Mouse (Mus musculus) left cerebral cortex, postnatal 10 days (tissue): ENCODE measurements around the gene Odf3. TPM values are rescaled to one million over a fixed set of nuclear protein-coding genes. Genes with fewer than 3 reads are reported as not detected.
A peak's percentile ranks its signal among the peaks of the same experiment; 100 is the strongest.
"Not testable (repeated sequence)": the region's sequence is repeated elsewhere in the genome, so short reads cannot be mapped to it uniquely, and the experiment has no call there.

Experiments
- DNase-seq, 2 experiments: peaks; one replicate each; pipeline ENCODE4 v3.0.0; 2021 to 2022; ENCODE audit warnings: low spot score in 2 of 2, mixed read lengths in 1 of 2; ENCODE audit errors: extremely low spot score in 1 of 2
- intact Hi-C: fragments of 180-260 bp; cut with DNase I; formaldehyde crosslinking; loops from one replicate; pipeline ENCODE4 v1.15.1; 2025
- total RNA-seq, 2 experiments: library from RNA; stranded (reverse); gene quantifications; 2 replicates each; pipeline ENCODE4 v1.2.3; 2021

Gene Odf3
- total RNA-seq, 2 experiments from 2014 or later, result not detected

GRCm38 (mm10) chr7:140864761-140865160 lies 17.2 kb downstream of the Odf3 start:
- DNase-seq, result no peak
- intact Hi-C loops, result no loop called here

DNA sequence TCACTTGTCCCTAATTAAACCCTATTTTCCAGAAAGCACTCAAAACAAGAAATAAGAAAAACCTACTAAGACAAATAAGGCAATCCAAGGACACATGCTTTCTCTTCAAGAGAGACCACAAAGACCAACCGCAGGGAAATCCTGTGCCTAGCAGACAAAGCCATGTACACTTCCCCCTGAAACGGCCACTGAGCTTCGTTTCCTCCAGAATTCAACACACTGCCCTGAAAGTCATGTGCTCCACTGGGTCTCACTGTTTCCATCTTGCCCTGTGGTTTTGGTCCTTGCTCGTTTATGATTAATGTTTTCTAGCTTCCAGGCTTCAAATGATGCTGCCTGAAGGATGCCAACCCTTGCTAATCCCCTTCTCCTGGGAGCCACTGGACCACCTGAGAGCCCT lies 26.6 kb downstream of the Odf3 start:
- intact Hi-C loops, result no loop called here
- DNase-seq, result no peak

- intact Hi-C loops, result no loop called here
- DNase-seq, result no peak
These were observed 29.8 kb downstream of the Odf3 start for GRCm38 (mm10) chr7:140877364-140877763.

DNA sequence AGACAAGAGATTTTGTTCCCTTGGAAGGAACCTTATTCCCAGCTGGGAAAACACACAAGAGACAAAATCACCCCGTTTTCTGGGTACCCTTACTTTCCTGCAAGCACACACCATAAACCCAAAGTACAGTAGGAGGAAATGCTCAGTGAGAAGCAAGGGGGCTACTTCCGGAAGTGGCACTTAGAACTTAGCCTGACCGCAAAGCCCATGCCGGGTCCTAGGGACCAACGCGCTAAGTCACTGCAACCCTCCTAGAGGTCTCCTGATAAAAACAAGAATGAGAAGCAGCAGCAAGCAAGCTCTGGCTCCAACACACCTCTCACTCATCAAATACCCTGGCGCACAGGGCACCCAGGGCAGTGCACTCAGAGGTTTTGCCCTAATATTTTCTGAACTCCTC lies 31.8 kb downstream of the Odf3 start:
- no peak for DNase-seq
- intact Hi-C loops, result no loop called here

DNA sequence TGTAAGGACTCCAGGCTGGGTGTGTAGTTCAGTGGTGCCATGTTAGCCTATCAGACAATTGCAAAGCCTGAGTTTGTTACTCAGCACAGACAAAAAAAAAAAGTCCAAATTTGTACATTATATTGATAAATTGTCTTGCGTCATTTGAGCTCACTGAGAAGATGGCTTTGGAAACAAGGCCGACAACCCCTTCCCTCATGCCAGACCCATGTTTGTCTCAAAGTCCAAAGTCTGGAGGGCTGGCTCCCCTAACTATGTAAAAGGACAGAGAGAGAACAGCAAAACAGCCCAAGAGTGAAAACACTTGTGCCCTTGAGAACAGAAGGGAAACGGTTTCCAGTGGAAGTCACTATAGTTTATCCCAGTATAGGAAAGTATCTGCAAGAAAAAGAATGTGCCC lies 32.8 kb downstream of the Odf3 start:
- no peak for DNase-seq
- intact Hi-C loops, result loop anchor here (10.0 kb wide), 1 partner anchor 796 kb away; the partner anchor contains the start of gene Caly

GRCm38 (mm10) chr7:140880865-140881515 lies 33.4 kb downstream of the Odf3 start:
- intact Hi-C loops, result loop anchor here (10.0 kb wide), 1 partner anchor 796 kb away; the partner anchor contains the start of gene Caly
- no peak for DNase-seq

GRCm38 (mm10) chr7:140881696-140882468 lies 34.3 kb downstream of the Odf3 start, which contains the start of the genes Psmd13 and Sirt3:
Gene Psmd13 (plus strand): TSS chr7:140881968.
Gene Sirt3 (minus strand): TSS chr7:140882309.
- peak; percentile 94 to 97 for DNase-seq
- intact Hi-C loops, result loop anchor here (10.0 kb wide), 1 partner anchor 797 kb away; the partner anchor contains the start of gene Caly

GRCm38 (mm10) chr7:140882469-140882803 lies 34.8 kb downstream of the Odf3 start:
- intact Hi-C loops, result loop anchor here (10.0 kb wide), 1 partner anchor 798 kb away; the partner anchor contains the start of gene Caly
- no peak for DNase-seq

- intact Hi-C loops, result not testable (repeated sequence)
These were observed 43.0 kb downstream of the Odf3 start for GRCm38 (mm10) chr7:140890636-140891035.

GRCm38 (mm10) chr7:140894031-140894430 lies 46.4 kb downstream of the Odf3 start:
- no peak for DNase-seq
- intact Hi-C loops, result no loop called here

More at GRCm38 (mm10) chr7:140890636-140891035, 43.0 kb downstream of the Odf3 start:
- DNase-seq, result not testable (repeated sequence)

DNA sequence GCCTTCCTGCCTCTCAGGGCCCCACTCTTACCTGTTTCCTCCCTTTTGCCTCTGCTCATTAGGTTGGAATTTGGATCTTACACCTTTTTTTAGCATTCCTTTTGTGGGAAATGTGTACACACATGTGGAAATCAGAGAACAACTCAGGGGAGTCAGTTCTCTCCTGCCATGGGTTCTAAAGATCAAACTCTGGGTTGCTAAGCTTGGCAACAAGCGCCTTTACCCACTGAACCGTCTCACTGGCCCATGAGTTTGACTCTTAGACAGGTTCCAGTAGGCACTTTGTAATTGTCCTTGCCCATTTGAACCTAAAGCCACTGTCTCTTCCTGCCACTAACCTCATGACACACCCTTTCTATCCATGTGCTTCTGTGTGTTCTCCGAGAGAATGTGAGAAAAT lies 47.0 kb downstream of the Odf3 start:
- intact Hi-C loops, result no loop called here
- DNase-seq, result no peak

- intact Hi-C loops, result no loop called here
These were observed 50.3 kb downstream of the Odf3 start for GRCm38 (mm10) chr7:140897863-140898262.

DNA sequence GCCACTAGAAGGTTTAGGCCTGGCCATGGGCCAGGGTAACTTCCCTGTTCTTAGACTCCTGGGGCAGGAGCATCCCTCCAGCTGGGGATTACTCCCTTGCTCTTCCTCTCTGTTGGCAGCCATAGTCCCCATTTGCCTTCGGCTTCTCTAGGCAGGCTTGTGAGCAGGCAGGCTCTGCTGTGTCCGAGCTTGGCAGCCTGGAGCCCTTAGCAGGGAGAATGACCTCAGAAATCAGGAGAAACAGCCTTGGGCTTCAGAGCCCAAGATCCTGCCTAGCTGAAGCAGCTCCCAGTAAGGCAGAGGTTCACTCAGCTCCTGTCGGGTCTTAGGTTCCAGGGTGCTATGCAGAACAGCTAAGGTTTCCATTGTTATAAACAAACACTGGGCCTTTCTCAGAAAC lies 51.5 kb downstream of the Odf3 start:
- intact Hi-C loops, result no loop called here
- no peak for DNase-seq

More at GRCm38 (mm10) chr7:140897863-140898262, 50.3 kb downstream of the Odf3 start:
- no peak for DNase-seq

- intact Hi-C loops, result no loop called here
- DNase-seq, result no peak
These were observed 52.6 kb downstream of the Odf3 start, which contains the start of gene Cox8b for GRCm38 (mm10) chr7:140900220-140900619. Gene Cox8b (minus strand): TSS chr7:140900446.

Other genes with a start within 250 kb of the Odf3 start
- under 1 TPM; 0.04 to 0.06 TPM for gene Olfr46, start 246.5 kb upstream of the Odf3 start, total RNA-seq
- gene Olfr61, start 218.8 kb upstream of the Odf3 start, total RNA-seq, result not detected
- gene Olfr53, start 201.4 kb upstream of the Odf3 start, total RNA-seq, result not detected
- under 1 TPM; 0.04 to 0.06 TPM for gene Olfr539, start 187.9 kb upstream of the Odf3 start, total RNA-seq
- under 1 TPM in 1 of 2 experiments, not detected in 1; 0.10 TPM for gene Olfr45, start 165.9 kb upstream of the Odf3 start, total RNA-seq
- not detected for gene Olfr541, start 150.5 kb upstream of the Odf3 start, total RNA-seq
- gene Cyp2e1, start 84.1 kb upstream of the Odf3 start, total RNA-seq, result not detected
- gene Syce1, start 60.0 kb upstream of the Odf3 start, total RNA-seq, result under 1 TPM in 1 of 2 experiments, not detected in 1; 0.54 TPM
- 10 to 100 TPM; 13.1 to 14.4 TPM for gene Zfp941, start 25.6 kb upstream of the Odf3 start, total RNA-seq
- gene Urah, start 12.8 kb upstream of the Odf3 start, total RNA-seq, result under 1 TPM in 1 of 2 experiments, not detected in 1; 0.69 TPM
- gene Scgb1c1, start 2.3 kb upstream of the Odf3 start, total RNA-seq, result not detected
- 1 to 10 TPM in 1 of 2 experiments, under 1 TPM in 1; 0.89 to 1.1 TPM for gene Gm45785, start 8.5 kb downstream of the Odf3 start, total RNA-seq
- gene Ric8a, start 9.2 kb downstream of the Odf3 start, total RNA-seq, result 10 to 100 TPM; 92.0 to 93.3 TPM
- 10 to 100 TPM; 24.4 to 25.1 TPM for gene Bet1l, start 9.8 kb downstream of the Odf3 start, total RNA-seq
- 100 to 1,000 TPM; 144 to 153 TPM for gene Psmd13, start 34.2 kb downstream of the Odf3 start, total RNA-seq
- 10 to 100 TPM; 52.5 to 53.0 TPM for gene Sirt3, start 34.5 kb downstream of the Odf3 start, total RNA-seq
- not detected for gene Cox8b, start 52.6 kb downstream of the Odf3 start, total RNA-seq
- gene Nlrp6, start 73.1 kb downstream of the Odf3 start, total RNA-seq, result under 1 TPM; 0.39 to 0.67 TPM
- 1 to 10 TPM; 2.4 to 3.9 TPM for gene Pgghg, start 93.6 kb downstream of the Odf3 start, total RNA-seq
- gene Ifitm5, start 102.5 kb downstream of the Odf3 start, total RNA-seq, result not detected
- gene Gm45717, start 108.1 kb downstream of the Odf3 start, total RNA-seq, result not detected
- 10 to 100 TPM; 18.0 to 20.0 TPM for gene Ifitm2, start 108.2 kb downstream of the Odf3 start, total RNA-seq
- 1 to 10 TPM; 3.2 to 3.3 TPM for gene Ifitm1, start 119.4 kb downstream of the Odf3 start, total RNA-seq
- 1 to 10 TPM; 7.8 to 8.6 TPM for gene Ifitm3, start 163.0 kb downstream of the Odf3 start, total RNA-seq
- gene Ifitm6, start 170.1 kb downstream of the Odf3 start, total RNA-seq, result not detected
- not detected for gene Gm17387, start 181.3 kb downstream of the Odf3 start, total RNA-seq
- gene B4galnt4, start 213.3 kb downstream of the Odf3 start, total RNA-seq, result 100 to 1,000 TPM; 107 to 110 TPM
- not detected for gene Pkp3, start 230.4 kb downstream of the Odf3 start, total RNA-seq